Mouse (Mus musculus) hindbrain, embryonic 11.5 days (tissue): Measurements from ENCODE around the gene Zg16. TPM values are rescaled to one million over a fixed set of nuclear protein-coding genes. Genes with fewer than 3 reads are reported as not detected.

Source experiments
- ATAC-seq: fragments of 200-750 bp; cut with Nextera tagmentation; 2 replicates; pipeline ENCODE4 v1.8.0; 2017; ENCODE audit warnings: mild to moderate bottlenecking, moderate TSS enrichment, moderate library complexity; ENCODE audit not compliant: low FRiP score
- DNase-seq: peaks from one replicate; pipeline ENCODE4 v3.0.0-alpha.2; 2015; ENCODE audit warnings: low spot score
- H3K27ac ChIP-seq: fragments of 300-500 bp; sonication (generic); 2 replicates; pipeline ENCODE4 v1.5.1; 2014; ENCODE audit warnings: mild to moderate bottlenecking, low read depth, low read length
- H3K27me3 ChIP-seq: fragments of 300-500 bp; sonication (generic); 2 replicates; pipeline ENCODE4 v1.6.1; 2014; ENCODE audit warnings: mild to moderate bottlenecking, low read length, moderate library complexity, mixed read lengths; ENCODE audit not compliant: control insufficient read depth, insufficient read depth
- H3K36me3 ChIP-seq: fragments of 300-500 bp; sonication (generic); 2 replicates; pipeline ENCODE4 v1.6.1; 2014; ENCODE audit warnings: mild to moderate bottlenecking, low read length, moderate library complexity, mixed read lengths; ENCODE audit not compliant: control insufficient read depth, insufficient read depth
- H3K4me1 ChIP-seq: fragments of 300-500 bp; sonication (generic); replicated peaks from 2 replicates; pipeline ENCODE4 v1.6.1; 2014; ENCODE audit warnings: low read length, mixed read lengths; ENCODE audit not compliant: control insufficient read depth, insufficient read depth
- H3K4me2 ChIP-seq: fragments of 300-500 bp; sonication (generic); replicated peaks from 2 replicates; pipeline ENCODE4 v1.6.1; 2014; ENCODE audit warnings: mild to moderate bottlenecking, low read depth, low read length
- H3K4me3 ChIP-seq: fragments of 300-500 bp; sonication (generic); 2 replicates; pipeline ENCODE4 v1.5.1; 2014; ENCODE audit warnings: low read depth, low read length
- H3K9ac ChIP-seq: fragments of 300-500 bp; sonication (generic); 2 replicates; pipeline ENCODE4 v1.6.1; 2014; ENCODE audit warnings: low read depth, low read length
- H3K9me3 ChIP-seq: fragments of 300-500 bp; sonication (generic); 2 replicates; pipeline ENCODE4 v1.6.1; 2016; ENCODE audit warnings: low read length; ENCODE audit not compliant: control insufficient read depth
- WGBS: fragments of 180-500 bp; shearing (Covaris S2); extraction: QIAGEN DNeasy Blood & Tissue Kit; methylation state at CpG from one replicate; pipeline ENCODE4 v1.1.7; 2014; 5-methylcytosine and 5-hydroxymethylcytosine counted together
- polyA plus RNA-seq: library from polyadenylated mRNA; unstranded; fragments of >200 nt; fragmentation: Nextera tagmentation; extraction: Ambion mirVana; gene quantifications from 2 replicates; pipeline ENCODE4 v1.2.1, GENCODE M21; 2014

The Zg16 gene
- polyA plus RNA-seq, 1 experiment from 2014 or later = not detected

- 83% methylated on average over 4 of the region's 4 CpGs for WGBS
- Histone ChIP-seq H3K36me3 (no peaks in the 10 kb centered on the region), H3K4me3 (no peak overlapping the region), H3K27me3 (no peaks in the 10 kb centered on the region), H3K4me2 (no peak overlapping the region), H3K4me1 (no peaks in the 10 kb centered on the region), H3K9ac (no peak overlapping the region), H3K27ac (no peak overlapping the region), H3K9me3 (no peaks in the 10 kb centered on the region)
- no peak for DNase-seq
- no peak for ATAC-seq
Observed at GRCm38 (mm10) chr7:127066317-127066716, 20.8 kb downstream of the Zg16 start.

GRCm38 (mm10) chr7:127065538-127065937 is 21.6 kb downstream of the Zg16 start:
- no peak overlapping the region for H3K27ac ChIP-seq
- no peaks in the 10 kb centered on the region for H3K36me3 ChIP-seq
- no peaks in the 10 kb centered on the region for H3K9me3 ChIP-seq
- 89% methylated on average over 6 of the region's 6 CpGs for WGBS
- DNase-seq = no peak
- no peaks in the 10 kb centered on the region for H3K4me1 ChIP-seq
- no peaks in the 10 kb centered on the region for H3K27me3 ChIP-seq
- no peak overlapping the region for H3K9ac ChIP-seq
- H3K4me3 ChIP-seq = no peak overlapping the region
- no peak for ATAC-seq
- no peak overlapping the region for H3K4me2 ChIP-seq

- Histone ChIP-seq H3K9ac (no peak overlapping the region), H3K27me3 (no peaks in the 10 kb centered on the region), H3K4me1 (no peaks in the 10 kb centered on the region), H3K36me3 (no peaks in the 10 kb centered on the region), H3K27ac (no peak overlapping the region), H3K4me2 (no peak overlapping the region), H3K9me3 (no peaks in the 10 kb centered on the region), H3K4me3 (no peak overlapping the region)
- DNase-seq (no peak), ATAC-seq (no peak)
- 64% methylated on average over 5 of the region's 5 CpGs for WGBS
Observed at GRCm38 (mm10) chr7:127055026-127055585, 32.0 kb downstream of the Zg16 start.

GRCm38 (mm10) chr7:127041851-127042672 is 45.1 kb downstream of the Zg16 start, which contains the start of gene Kif22:
Kif22 (minus strand) TSS chr7:127042471.
- under 1% methylated on average over 53 of the region's 53 CpGs for WGBS
- ATAC-seq (peak; percentile 71; the same call in 1 of the 2 replicates), DNase-seq (peak; percentile 94)
- Histone ChIP-seq H3K36me3 (no peaks in the 10 kb centered on the region), H3K4me2 (peak within 1 kb of the TSS; percentile 74), H3K4me1 (peaks cover 7% of the 10 kb centered on the region; the same call in 1 of the 2 replicates), H3K4me3 (peak within 1 kb of the TSS; percentile 92), H3K27me3 (no peaks in the 10 kb centered on the region), H3K9ac (peak within 1 kb of the TSS; percentile 90), H3K27ac (peak within 1 kb of the TSS; percentile 54), H3K9me3 (no peaks in the 10 kb centered on the region)

- Histone ChIP-seq H3K4me2 (no peak overlapping the region), H3K4me1 (peaks cover 6% of the 10 kb centered on the region), H3K27ac (no peak overlapping the region), H3K9me3 (no peaks in the 10 kb centered on the region), H3K36me3 (peaks cover 12% of the 10 kb centered on the region; the same call in 1 of the 2 replicates), H3K27me3 (no peaks in the 10 kb centered on the region), H3K9ac (no peak overlapping the region), H3K4me3 (no peak overlapping the region)
- 95% methylated on average over 1 of the region's 1 CpGs for WGBS
- DNase-seq = no peak
- ATAC-seq = no peak
Observed at GRCm38 (mm10) chr7:127031244-127031643, 55.9 kb downstream of the Zg16 start.

DNA sequence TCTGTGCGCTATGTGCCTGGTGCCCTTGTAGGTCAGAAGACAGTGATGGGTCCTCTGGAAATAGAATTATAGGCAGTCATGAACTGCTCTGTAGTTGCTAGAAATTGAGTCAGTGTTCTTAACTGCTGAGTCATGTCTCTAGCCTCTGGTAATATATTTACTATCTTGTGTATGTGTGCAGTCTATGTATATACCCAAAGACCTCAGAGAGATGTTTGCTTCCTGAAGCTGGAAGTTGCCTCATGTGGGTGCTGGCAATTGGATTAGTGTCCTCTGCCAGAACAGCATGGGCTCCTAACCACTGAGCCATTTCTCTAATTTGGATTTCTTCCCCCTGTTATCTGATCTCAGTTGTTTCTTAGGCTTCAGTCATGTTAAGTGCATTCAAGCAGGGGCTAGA is 57.0 kb downstream of the Zg16 start:
- Histone ChIP-seq H3K4me2 (no peak overlapping the region), H3K9ac (no peak overlapping the region), H3K36me3 (peaks cover 12% of the 10 kb centered on the region; the same call in 1 of the 2 replicates), H3K27ac (no peak overlapping the region), H3K9me3 (no peaks in the 10 kb centered on the region), H3K4me3 (no peak overlapping the region), H3K4me1 (peaks cover 6% of the 10 kb centered on the region), H3K27me3 (no peaks in the 10 kb centered on the region)
- ATAC-seq (no peak), DNase-seq (no peak)
- WGBS = 100% methylated on average over 1 of the region's 1 CpGs

DNA sequence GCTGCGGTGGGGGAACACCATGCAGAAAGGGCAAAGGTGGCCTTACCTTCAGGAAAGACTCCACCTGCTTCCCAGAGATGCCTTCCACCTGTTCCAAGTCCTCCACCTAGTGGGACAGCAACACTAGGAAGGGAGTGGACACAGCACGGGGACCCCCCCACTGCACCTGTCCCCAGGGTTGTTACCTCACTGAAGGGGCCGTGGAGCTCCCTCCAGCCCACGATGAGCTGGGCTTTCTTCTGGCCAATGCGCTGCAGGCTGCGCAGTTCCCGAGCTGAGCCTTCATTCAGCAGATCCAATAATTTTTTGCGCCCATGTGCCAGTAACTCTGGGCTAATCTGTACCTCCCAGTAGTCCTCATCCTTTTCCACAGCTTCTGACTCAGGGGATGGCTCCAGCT is 59.2 kb downstream of the Zg16 start:
- ATAC-seq = no peak; the same call in 1 of the 2 replicates
- no peaks in the 10 kb centered on the region for H3K27me3 ChIP-seq
- peaks cover 17% of the 10 kb centered on the region for H3K4me1 ChIP-seq
- 71% methylated on average over 8 of the region's 8 CpGs for WGBS
- DNase-seq = no peak
- peak overlapping the region; percentile 54 for H3K9ac ChIP-seq
- H3K36me3 ChIP-seq = peaks cover 6% of the 10 kb centered on the region; the same call in 1 of the 2 replicates
- no peaks in the 10 kb centered on the region for H3K9me3 ChIP-seq
- peak overlapping the region; percentile 99 for H3K27ac ChIP-seq
- H3K4me3 ChIP-seq = peak overlapping the region; percentile 32
- peak overlapping the region; percentile 47 for H3K4me2 ChIP-seq

DNA sequence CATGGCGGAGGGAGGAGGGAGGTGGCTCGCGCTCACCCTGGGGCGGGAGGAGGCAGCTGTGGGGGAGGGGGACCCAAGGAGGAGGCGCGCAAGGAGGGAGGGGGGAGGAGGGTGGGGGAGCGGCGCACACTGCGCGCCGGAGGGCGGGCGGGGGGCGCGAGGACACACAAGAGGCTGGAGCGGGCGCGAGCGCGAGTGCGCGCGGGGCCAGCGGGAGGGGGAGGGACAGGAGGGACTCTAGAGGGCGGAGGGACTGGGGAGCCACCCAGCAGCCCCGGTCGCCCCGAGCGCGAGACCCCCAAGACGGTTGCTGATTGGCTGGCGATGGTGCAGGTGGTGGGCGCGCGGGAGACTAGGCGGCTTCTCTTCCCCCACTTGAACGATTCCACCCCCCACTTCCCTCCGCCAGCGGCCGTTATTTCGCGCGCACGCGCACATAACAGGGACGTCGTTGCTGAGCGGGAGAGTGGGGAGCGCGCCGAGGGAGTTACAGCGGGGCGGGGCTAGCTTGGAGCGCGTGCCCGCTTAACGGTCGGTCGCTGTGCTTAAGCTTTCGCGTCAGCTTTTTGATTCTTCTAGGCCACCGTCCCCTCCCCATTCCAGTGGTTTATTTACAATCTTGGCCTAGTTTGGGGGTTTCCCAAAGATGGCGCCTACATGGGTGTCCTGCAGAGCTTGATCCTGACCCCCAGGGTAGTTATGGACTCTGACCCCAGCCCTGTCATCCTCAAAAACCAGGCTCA is 60.0 kb downstream of the Zg16 start, which contains the start of gene Maz:
Gene Maz, minus strand, starts transcription at position 54 of the 743 bp plus-strand sequence.
- DNase-seq (peak; percentile 100), ATAC-seq (peak; percentile 94)
- under 1% methylated on average over 45 of the region's 63 CpGs for WGBS
- peak within 1 kb of the TSS; percentile 98 for H3K4me3 ChIP-seq
- no peaks in the 10 kb centered on the region for H3K9me3 ChIP-seq
- H3K27me3 ChIP-seq = no peaks in the 10 kb centered on the region
- peaks cover 8% of the 10 kb centered on the region; the same call in 1 of the 2 replicates for H3K36me3 ChIP-seq
- peak within 1 kb of the TSS; percentile 96 for H3K4me2 ChIP-seq
- peak within 1 kb of the TSS; percentile 100 for H3K9ac ChIP-seq
- peaks cover 17% of the 10 kb centered on the region for H3K4me1 ChIP-seq
- H3K27ac ChIP-seq = peak within 1 kb of the TSS; percentile 99
